Comparison of ENCODE assay signal across 9 mouse cellular contexts in the genomic region with DNA sequence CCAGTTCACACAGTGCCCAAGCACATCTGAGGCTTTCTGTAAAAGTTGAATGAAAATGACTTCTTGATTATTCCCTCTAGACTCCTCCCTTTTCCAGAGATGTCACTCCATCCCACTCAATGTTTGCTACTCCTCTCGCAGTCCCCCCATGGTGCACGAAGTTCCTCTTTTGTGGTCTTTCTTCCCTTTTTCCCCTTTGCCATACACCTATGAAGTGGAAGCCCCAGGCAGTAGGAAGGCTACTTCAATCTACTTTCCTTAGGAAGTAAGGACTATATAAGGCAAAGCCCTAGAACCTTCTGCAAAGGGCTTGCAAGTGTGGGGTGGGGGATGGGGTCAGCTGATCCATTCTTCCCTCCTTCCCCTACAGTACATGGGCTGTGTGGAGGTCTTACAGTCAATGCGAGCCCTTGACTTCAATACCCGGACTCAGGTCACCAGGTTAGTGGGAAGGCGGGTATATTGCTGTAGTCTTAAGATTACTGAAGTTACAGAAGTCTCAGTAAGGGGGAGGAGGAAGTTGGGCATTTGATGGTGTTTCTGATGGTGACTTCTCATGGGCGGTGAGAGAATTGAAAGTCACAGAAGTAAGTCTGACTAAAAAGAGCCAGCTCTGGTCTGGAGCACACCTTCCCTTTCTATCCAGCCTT. TPM values are rescaled to one million over a fixed set of nuclear protein-coding genes. Genes with fewer than 3 reads are reported as not detected.
DNase-seq lines count a peak whose midpoint lies in the region; ATAC-seq and TF ChIP-seq lines count a peak whose summit lies in the region.
"Had no signal": no experiment of that assay in that cellular context is flagged by ENCODE, and none has a peak within 500 bp of the region (broad histone marks: within the 10 kb centered on the region; RNA-seq: fewer than 3 reads in every experiment).

No protein-coding gene starts in this region.

- H3K9me3 ChIP-seq in heart, embryonic 11.5 days (replicated peaks; ENCODE audit: control insufficient read depth, low read length) = no peaks in the 10 kb centered on the region
- no peaks in the 10 kb centered on the region for H3K9me3 ChIP-seq in ES-E14 (ENCODE audit: control insufficient read depth, insufficient read depth, low read depth, low read length)
- no peaks in the 10 kb centered on the region for H3K9me3 ChIP-seq in hindbrain, embryonic 10.5 days
- H3K9me3 ChIP-seq in liver, embryonic 16.5 days (replicated peaks; ENCODE audit: control insufficient read depth, low read length) = no peaks in the 10 kb centered on the region

- no peak for ATAC-seq in heart, embryonic 11.5 days (replicated peaks; ENCODE audit: insufficient number of reproducible peaks, low FRiP score, low TSS enrichment)
- ATAC-seq in liver, embryonic 16.5 days (ENCODE audit: low read depth) = no peak

- no peak for DNase-seq in heart, postnatal 14 days
- no peak for DNase-seq in ES-E14 (ENCODE audit: low read depth, low spot score)
- no peak for DNase-seq in hindbrain, embryonic 10.5 days (ENCODE audit: low spot score)
- DNase-seq in layer of hippocampus, adult 11-12 months (ENCODE audit: low spot score) = no peak
- no peak for DNase-seq in adrenal gland, adult 2 months
- DNase-seq in layer of hippocampus, postnatal 10 days (ENCODE audit: low spot score in 2 of 2) = no peak
- DNase-seq: right cerebral cortex, postnatal 4 days had no signal

- peak overlapping the region; percentile 85; the same call in 1 of the 2 replicates for H3K9ac ChIP-seq in heart, embryonic 11.5 days (ENCODE audit: low read depth, low read length)
- H3K9ac ChIP-seq in ES-E14 (ENCODE audit: insufficient read depth, low read depth, low read length, poor library complexity, severe bottlenecking) = no peak overlapping the region; the same call in 1 of the 2 replicates
- H3K9ac ChIP-seq in liver, embryonic 16.5 days (ENCODE audit: low read depth, low read length) = 0 out of 2 replicates have a peak overlapping the region, but pooled peaks have one; percentile 13

- H3K36me3 ChIP-seq in heart, embryonic 11.5 days (ENCODE audit: control insufficient read depth, insufficient read depth, low read length) = peaks cover 11% of the 10 kb centered on the region
- H3K36me3 ChIP-seq in ES-E14 (ENCODE audit: control insufficient read depth, insufficient read depth, low read length, poor library complexity, severe bottlenecking) = peaks cover 31% of the 10 kb centered on the region
- H3K36me3 ChIP-seq in hindbrain, embryonic 10.5 days = peaks cover 48% of the 10 kb centered on the region
- peaks cover 24% of the 10 kb centered on the region for H3K36me3 ChIP-seq in liver, embryonic 16.5 days (ENCODE audit: control insufficient read depth, insufficient read depth)

- 67% methylated on average over 6 of the region's 6 CpGs for WGBS in heart, embryonic 11.5 days (ENCODE audit: insufficient replicate concordance)
- 71% methylated on average over 6 of the region's 6 CpGs for WGBS in hindbrain, embryonic 10.5 days
- WGBS in liver, embryonic 16.5 days (ENCODE audit: insufficient replicate concordance) = 34% methylated on average over 6 of the region's 6 CpGs

- in situ Hi-C loops in ES-E14 (cut with MboI; ENCODE audit: low sequenced_read_pairs in 2 of 2, unreplicated experiment in 2 of 2) = no loop called here

- H3K4me3 ChIP-seq in heart, embryonic 11.5 days (ENCODE audit: low read depth, low read length) = peak overlapping the region; percentile 60
- peak overlapping the region; percentile 65 to 80; a peak in 3 of 4 replicates for H3K4me3 ChIP-seq in ES-E14 (ENCODE audit: insufficient read depth in 1 of 2, low read depth in 1 of 2, low read length in 2 of 2, poor library complexity in 1 of 2, severe bottlenecking in 1 of 2)
- peak overlapping the region; percentile 54 for H3K4me3 ChIP-seq in hindbrain, embryonic 10.5 days
- H3K4me3 ChIP-seq in liver, embryonic 16.5 days (ENCODE audit: low read depth, low read length) = peak overlapping the region; percentile 63

- H3K4me2 ChIP-seq in heart, embryonic 11.5 days = peak overlapping the region; percentile 90
- H3K4me2 ChIP-seq in liver, embryonic 16.5 days (ENCODE audit: low read depth, low read length) = peak overlapping the region; percentile 79

- intact Hi-C loops in heart, postnatal 14 days (cut with DNase I) = no loop called here

- H3K27ac ChIP-seq in heart, embryonic 11.5 days (ENCODE audit: low read depth, low read length) = peak overlapping the region; percentile 97; the same call in 1 of the 2 replicates
- H3K27ac ChIP-seq in ES-E14 (ENCODE audit: insufficient read depth, low read depth, low read length, poor library complexity, severe bottlenecking) = no peak overlapping the region
- peak overlapping the region; percentile 86 for H3K27ac ChIP-seq in hindbrain, embryonic 10.5 days
- H3K27ac ChIP-seq in liver, embryonic 16.5 days (ENCODE audit: low read length) = peak overlapping the region; percentile 37; the same call in 1 of the 2 replicates

- H3K4me1 ChIP-seq in heart, embryonic 11.5 days (ENCODE audit: control insufficient read depth, insufficient read depth, low read length) = peaks cover 25% of the 10 kb centered on the region
- peaks cover 18 to 26% of the 10 kb centered on the region in 2 experiments for H3K4me1 ChIP-seq in ES-E14 (ENCODE audit: control insufficient read depth in 2 of 2, insufficient read depth in 2 of 2, low read length in 2 of 2, poor library complexity in 1 of 2)
- peaks cover 46% of the 10 kb centered on the region for H3K4me1 ChIP-seq in hindbrain, embryonic 10.5 days (replicated peaks)
- H3K4me1 ChIP-seq in liver, embryonic 16.5 days (ENCODE audit: control insufficient read depth, low read depth, low read length) = peaks cover 69% of the 10 kb centered on the region

- H3K27me3 ChIP-seq in heart, embryonic 11.5 days (ENCODE audit: control insufficient read depth, insufficient read depth, low read length) = no peaks in the 10 kb centered on the region
- no peaks in the 10 kb centered on the region for H3K27me3 ChIP-seq in hindbrain, embryonic 10.5 days (ENCODE audit: insufficient read depth, poor library complexity, severe bottlenecking)
- no peaks in the 10 kb centered on the region for H3K27me3 ChIP-seq in liver, embryonic 16.5 days (ENCODE audit: control insufficient read depth, insufficient read depth, low read depth, low read length)

TF ChIP-seq in ES-E14, 5 proteins besides CTCF, POLR2A, EP300 and RAD21 (continues in another document):
- TF ChIP-seq CHD2 (IDR thresholded peaks at IDR 0.05; ENCODE audit: low read depth, low read length) = no peak
- TF ChIP-seq ZC3H11A (IDR thresholded peaks at IDR 0.05; ENCODE audit: borderline replicate concordance, low read depth, low read length) = no peak
- TF ChIP-seq HCFC1 (IDR thresholded peaks at IDR 0.05; ENCODE audit: borderline replicate concordance, insufficient read depth, low read length) = no peak

RNA-seq across cellular contexts. Expression of a gene that starts 4.4 kb away (rescaled TPM):
- 42.3 and 51.5 TPM in 2 replicates for polyA plus RNA-seq in heart, embryonic 11.5 days (2014; fragmentation: Nextera tagmentation; extraction: Ambion mirVana)
- total RNA-seq in heart, postnatal 14 days (2021) = 10 to 100 TPM; 45.0 to 47.5 TPM
- 66.9 and 72.0 TPM in 2 replicates for total RNA-seq in ES-E14 (2012; rRNA removed)
- 58.3 and 68.1 TPM in 2 replicates for polyA plus RNA-seq in hindbrain, embryonic 10.5 days (2016; fragmentation: Nextera tagmentation; extraction: Ambion mirVana)
- 43.2 and 46.0 TPM in 2 replicates for polyA plus RNA-seq in liver, embryonic 16.5 days (2015; fragmentation: Nextera tagmentation; extraction: Ambion mirVana)
- total RNA-seq in adrenal gland, adult 2 months (2021) = 100 to 1,000 TPM in 1 of 2 experiments, 10 to 100 TPM in 1; 69.6 to 113 TPM
- polyA plus RNA-seq in adrenal gland, adult 2 months (2012; rRNA removed) = 62.6 and 67.4 TPM in 2 replicates
- total RNA-seq in layer of hippocampus, postnatal 10 days (2021) = 10 to 100 TPM; 14.7 to 15.1 TPM

RNA-seq across cellular contexts. Expression of a gene that starts 4.5 kb away (rescaled TPM):
- 399 and 411 TPM in 2 replicates for polyA plus RNA-seq in heart, embryonic 11.5 days (2014; fragmentation: Nextera tagmentation; extraction: Ambion mirVana)
- total RNA-seq in heart, postnatal 14 days (2021) = 10 to 100 TPM in 1 of 2 experiments, 1 to 10 TPM in 1; 7.9 to 14.4 TPM
- total RNA-seq in ES-E14 (2012; rRNA removed) = 162 and 190 TPM in 2 replicates
- polyA plus RNA-seq in hindbrain, embryonic 10.5 days (2016; fragmentation: Nextera tagmentation; extraction: Ambion mirVana) = 535 and 648 TPM in 2 replicates
- polyA plus RNA-seq in liver, embryonic 16.5 days (2015; fragmentation: Nextera tagmentation; extraction: Ambion mirVana) = 176 and 206 TPM in 2 replicates
- total RNA-seq in adrenal gland, adult 2 months (2021) = 10 to 100 TPM; 17.3 to 21.5 TPM
- polyA plus RNA-seq in adrenal gland, adult 2 months (2012; rRNA removed) = 9.3 and 9.7 TPM in 2 replicates
- 10 to 100 TPM in 1 of 2 experiments, 1 to 10 TPM in 1; 9.8 to 10.9 TPM for total RNA-seq in layer of hippocampus, postnatal 10 days (2021)

RNA-seq across cellular contexts. Expression of a gene that starts 7.3 kb away (rescaled TPM):
- polyA plus RNA-seq in heart, embryonic 11.5 days (2014; fragmentation: Nextera tagmentation; extraction: Ambion mirVana) = 31.1 and 33.7 TPM in 2 replicates
- 10 to 100 TPM; 16.5 to 19.9 TPM for total RNA-seq in heart, postnatal 14 days (2021)
- 39.2 and 50.3 TPM in 2 replicates for total RNA-seq in ES-E14 (2012; rRNA removed)
- 46.0 and 50.4 TPM in 2 replicates for polyA plus RNA-seq in hindbrain, embryonic 10.5 days (2016; fragmentation: Nextera tagmentation; extraction: Ambion mirVana)
- 6.6 and 8.7 TPM in 2 replicates for polyA plus RNA-seq in liver, embryonic 16.5 days (2015; fragmentation: Nextera tagmentation; extraction: Ambion mirVana)
- 10 to 100 TPM; 31.8 to 44.5 TPM for total RNA-seq in adrenal gland, adult 2 months (2021)
- 166 and 181 TPM in 2 replicates for polyA plus RNA-seq in adrenal gland, adult 2 months (2012; rRNA removed)
- total RNA-seq in layer of hippocampus, postnatal 10 days (2021) = 10 to 100 TPM; 48.5 to 52.3 TPM

RNA-seq across cellular contexts. Expression of a gene that starts 11.0 kb away (rescaled TPM):
- 33.7 and 34.2 TPM in 2 replicates for polyA plus RNA-seq in heart, embryonic 11.5 days (2014; fragmentation: Nextera tagmentation; extraction: Ambion mirVana)
- 10 to 100 TPM; 44.7 to 46.1 TPM for total RNA-seq in heart, postnatal 14 days (2021)
- total RNA-seq in ES-E14 (2012; rRNA removed) = 20.3 and 20.9 TPM in 2 replicates
- polyA plus RNA-seq in hindbrain, embryonic 10.5 days (2016; fragmentation: Nextera tagmentation; extraction: Ambion mirVana) = 28.3 and 31.9 TPM in 2 replicates
- 14.9 and 15.1 TPM in 2 replicates for polyA plus RNA-seq in liver, embryonic 16.5 days (2015; fragmentation: Nextera tagmentation; extraction: Ambion mirVana)
- 10 to 100 TPM; 32.2 to 50.7 TPM for total RNA-seq in adrenal gland, adult 2 months (2021)
- polyA plus RNA-seq in adrenal gland, adult 2 months (2012; rRNA removed) = 33.2 and 45.2 TPM in 2 replicates
- 10 to 100 TPM; 28.8 to 33.6 TPM for total RNA-seq in layer of hippocampus, postnatal 10 days (2021)

RNA-seq across cellular contexts. Expression of a gene that starts 13.8 kb away (rescaled TPM):
- 28.6 and 35.9 TPM in 2 replicates for polyA plus RNA-seq in heart, embryonic 11.5 days (2014; fragmentation: Nextera tagmentation; extraction: Ambion mirVana)
- total RNA-seq in heart, postnatal 14 days (2021) = 10 to 100 TPM; 51.9 to 53.1 TPM
- 19.3 and 20.8 TPM in 2 replicates for total RNA-seq in ES-E14 (2012; rRNA removed)
- polyA plus RNA-seq in hindbrain, embryonic 10.5 days (2016; fragmentation: Nextera tagmentation; extraction: Ambion mirVana) = 21.1 and 21.6 TPM in 2 replicates
- 7.2 and 8.6 TPM in 2 replicates for polyA plus RNA-seq in liver, embryonic 16.5 days (2015; fragmentation: Nextera tagmentation; extraction: Ambion mirVana)
- 10 to 100 TPM; 38.4 to 70.0 TPM for total RNA-seq in adrenal gland, adult 2 months (2021)
- polyA plus RNA-seq in adrenal gland, adult 2 months (2012; rRNA removed) = 37.5 and 43.3 TPM in 2 replicates
- total RNA-seq in layer of hippocampus, postnatal 10 days (2021) = 10 to 100 TPM; 43.3 to 45.2 TPM
